Mouse (Mus musculus): ENCODE results near the gene Fgfbp1. TPM values are rescaled to one million over a fixed set of nuclear protein-coding genes. Genes with fewer than 3 reads are reported as not detected.

The Fgfbp1 gene
- polyA plus RNA-seq, 1 experiment from 2014 or later = 6.1 TPM

Other genes with a start within 250 kb of the Fgfbp1 start
- gene Bst1, start 162.9 kb downstream of the Fgfbp1 start, polyA plus RNA-seq (2015; fragmentation: Nextera tagmentation; extraction: Ambion mirVana) = not detected in 2 replicates
- 71.9 and 75.7 TPM in 2 replicates for gene Fbxl5, start 160.1 kb downstream of the Fgfbp1 start, polyA plus RNA-seq (2015; fragmentation: Nextera tagmentation; extraction: Ambion mirVana)
- gene Cd38, start 113.2 kb downstream of the Fgfbp1 start, polyA plus RNA-seq (2015; fragmentation: Nextera tagmentation; extraction: Ambion mirVana) = 1.6 and 1.8 TPM in 2 replicates
- 0.47 TPM in 1 of 2 replicates, not detected in the other for gene Gm7879, start 68.6 kb downstream of the Fgfbp1 start, polyA plus RNA-seq (2015; fragmentation: Nextera tagmentation; extraction: Ambion mirVana)
- gene Prom1, start 120.3 kb upstream of the Fgfbp1 start, polyA plus RNA-seq (2015; fragmentation: Nextera tagmentation; extraction: Ambion mirVana) = 37.0 and 40.1 TPM in 2 replicates
- 25.8 and 25.9 TPM in 2 replicates for gene Tapt1, start 244.8 kb upstream of the Fgfbp1 start, polyA plus RNA-seq (2015; fragmentation: Nextera tagmentation; extraction: Ambion mirVana)

All from forebrain, embryonic 15.5 days (tissue).